In genomic region chr17:26314291-26314690, GRCm38 (mm10) we compare ENCODE assay signal across 8 mouse cellular contexts.
A peak's percentile ranks its signal among the peaks of the same experiment; 100 is the strongest.
DNase-seq lines count a peak whose midpoint lies in the region; ATAC-seq and TF ChIP-seq lines count a peak whose summit lies in the region.

No protein-coding gene starts in this region.

- no peak overlapping the region for H3K4me2 ChIP-seq in heart, embryonic 15.5 days

- no peaks in the 10 kb centered on the region for H3K9me3 ChIP-seq in heart, embryonic 15.5 days (replicated peaks)

- H3K36me3 ChIP-seq in C2C12 (ENCODE audit: control insufficient read depth, insufficient read depth) = no peaks in the 10 kb centered on the region
- no peaks in the 10 kb centered on the region for H3K36me3 ChIP-seq in heart, embryonic 15.5 days
- no peaks in the 10 kb centered on the region for H3K36me3 ChIP-seq in small intestine, adult 2 months (ENCODE audit: control insufficient read depth, insufficient read depth, low read length)

- H3K27ac ChIP-seq in heart, embryonic 15.5 days = no peak overlapping the region
- H3K27ac ChIP-seq in small intestine, adult 2 months (ENCODE audit: insufficient read depth, low read depth, low read length) = no peak overlapping the region

- peaks cover 12% of the 10 kb centered on the region for H3K4me1 ChIP-seq in heart, embryonic 15.5 days (replicated peaks)
- H3K4me1 ChIP-seq in small intestine, adult 2 months (ENCODE audit: control insufficient read depth, insufficient read depth, insufficient read length, low read length) = no peaks in the 10 kb centered on the region

- ATAC-seq in heart, embryonic 15.5 days (replicated peaks; ENCODE audit: insufficient number of reproducible peaks, insufficient read depth, low FRiP score, low read depth) = 0 out of 2 replicates have a peak, but pooled peaks have one; percentile 62
- no peak for ATAC-seq in megakaryocyte, adult 5-6 weeks (ENCODE audit: poor library complexity, severe bottlenecking)

- no peak overlapping the region for H3K9ac ChIP-seq in heart, embryonic 15.5 days

- no peaks in the 10 kb centered on the region for H3K79me3 ChIP-seq in C2C12 (ENCODE audit: low read depth)

- no peak overlapping the region for H3ac ChIP-seq in C2C12 (ENCODE audit: control insufficient read depth, insufficient read length, low read depth)

- TF ChIP-seq POLR2A in small intestine, adult 2 months (IDR thresholded peaks at IDR 0.05; ENCODE audit: low read depth, low read length) = no peak

- H3K79me2 ChIP-seq in C2C12 (ENCODE audit: control insufficient read depth, insufficient read depth) = no peaks in the 10 kb centered on the region

- H3K27me3 ChIP-seq in C2C12 (ENCODE audit: control insufficient read depth, insufficient read depth, insufficient read length) = peaks cover 15% of the 10 kb centered on the region
- H3K27me3 ChIP-seq in heart, embryonic 15.5 days = peaks cover 8% of the 10 kb centered on the region
- H3K27me3 ChIP-seq in small intestine, adult 2 months (ENCODE audit: control insufficient read depth, insufficient read depth, low read length) = no peaks in the 10 kb centered on the region

- no peak overlapping the region for H3K4me3 ChIP-seq in C2C12 (ENCODE audit: insufficient read depth, poor library complexity, severe bottlenecking)
- no peak overlapping the region for H3K4me3 ChIP-seq in heart, embryonic 15.5 days
- no peak overlapping the region for H3K4me3 ChIP-seq in small intestine, adult 2 months (ENCODE audit: low read depth, low read length)

- DNase-seq in adrenal gland, adult (ENCODE audit: inconsistent age in 2 of 2, low spot score in 1 of 2) = peak; percentile 78 to 94
- DNase-seq in embryo, embryonic 11.5 days (ENCODE audit: low read depth, low spot score) = peak; percentile 62
- peak; percentile 42 to 79 for DNase-seq in layer of hippocampus, adult 8-10 months (ENCODE audit: low spot score in 2 of 2)
- DNase-seq in lung, postnatal 25 days (ENCODE audit: low spot score) = peak; percentile 81

- TF ChIP-seq CTCF in C2C12 (IDR thresholded peaks at IDR 0.05; ENCODE audit: control insufficient read depth, insufficient read depth, insufficient read length) = peak; percentile 10
- peak; percentile 66; the same call in 1 of the 2 replicates for TF ChIP-seq CTCF in small intestine, adult 2 months (IDR thresholded peaks at IDR 0.05; ENCODE audit: extremely low read depth, insufficient read length, insufficient replicate concordance, low read depth, low read length)

- WGBS in heart, embryonic 15.5 days = 9% methylated on average over 6 of the region's 6 CpGs
- 9% methylated on average over 6 of the region's 6 CpGs for WGBS in small intestine, adult 2 months

TF ChIP-seq in C2C12, 6 proteins besides CTCF, POLR2A, EP300 and RAD21:
- TF ChIP-seq MYOD1 (IDR thresholded peaks at IDR 0.05; ENCODE audit: control insufficient read depth, insufficient read length, low read depth) (no peak), MYOG (IDR thresholded peaks at IDR 0.05; ENCODE audit: control insufficient read depth, extremely low read depth, insufficient read length) (no peak), MAX (IDR thresholded peaks at IDR 0.05) (no peak), CEBPB (IDR thresholded peaks at IDR 0.05; ENCODE audit: low read depth) (no peak), FOSL1 (IDR thresholded peaks at IDR 0.05; ENCODE audit: insufficient read depth, low read length, poor library complexity, severe bottlenecking) (no peak), USF1 (IDR thresholded peaks at IDR 0.05; ENCODE audit: low read depth) (no peak)
